Mouse (Mus musculus) cerebellum, postnatal 4 days (tissue): ENCODE measurements around the gene Was.
A peak's percentile ranks its signal among the peaks of the same experiment; 100 is the strongest.
"Not testable (repeated sequence)": the region's sequence is repeated elsewhere in the genome, so short reads cannot be mapped to it uniquely, and the experiment has no call there.

ENCODE experiments used
- DNase-seq, 2 experiments: peaks; one replicate each; pipeline ENCODE4 v3.0.0; 2022; ENCODE audit warnings: low spot score in 2 of 2, mixed read lengths in 1 of 2

The Was gene

DNA sequence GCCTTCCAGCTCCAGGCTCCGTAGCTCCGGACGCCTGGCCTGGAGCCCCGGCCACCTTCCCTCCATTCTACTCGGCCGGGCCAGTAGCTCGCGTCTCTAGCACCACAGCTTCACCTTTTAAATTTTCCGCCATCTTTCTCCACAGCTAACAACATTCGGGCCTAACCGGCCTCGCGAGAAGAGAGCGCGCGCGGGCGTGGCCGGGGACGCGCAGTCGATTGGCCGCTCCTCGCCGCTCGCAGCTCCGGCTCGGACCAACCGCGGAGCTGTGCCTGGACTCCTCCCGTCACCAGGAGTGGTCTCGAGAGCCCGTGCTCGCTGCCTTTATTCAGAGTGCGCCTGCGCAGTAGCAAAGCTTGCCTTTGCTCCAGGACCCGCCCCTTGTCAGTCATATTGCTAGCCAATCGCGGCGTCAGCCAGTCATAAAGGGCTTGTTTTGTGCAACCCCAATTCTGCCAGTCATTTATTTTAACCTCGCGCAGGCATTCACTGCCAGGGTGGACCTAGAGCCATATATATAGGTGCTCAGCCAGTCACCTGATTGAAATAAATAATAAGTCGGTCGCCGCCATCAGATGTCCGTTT, 15.8 kb downstream of the Was start, which contains the start of gene Suv39h1:
Gene Suv39h1, minus strand, starts transcription at position 331 of the 585 bp plus-strand sequence.
- peak; percentile 65 to 86 for DNase-seq

- DNase-seq, result peak in 1 of 2 experiments; percentile 32
Observed at GRCm38 (mm10) chrX:8073881-8074429, 16.3 kb downstream of the Was start.

DNA sequence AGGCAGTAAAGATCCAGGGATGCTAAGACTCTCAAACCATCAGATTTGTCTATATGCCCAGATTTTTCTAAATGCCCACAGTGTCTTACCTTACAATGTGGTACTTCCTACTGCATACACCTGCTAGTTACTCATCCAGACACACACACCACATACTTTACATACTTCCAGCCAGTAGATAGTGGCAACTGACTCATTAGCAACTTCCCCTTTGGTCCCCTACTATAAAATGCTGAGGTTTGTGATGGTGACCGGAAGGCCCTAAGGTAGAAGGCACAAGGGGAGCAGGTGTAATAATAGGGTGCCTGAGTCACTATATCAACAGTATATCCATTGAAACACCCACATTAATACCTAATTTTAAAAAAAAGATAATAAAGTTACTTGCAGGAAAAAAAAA, 21.1 kb downstream of the Was start:
- no peak for DNase-seq

GRCm38 (mm10) chrX:8051044-8051781, 39.1 kb downstream of the Was start:
- DNase-seq, result not testable (repeated sequence)

GRCm38 (mm10) chrX:8033009-8033408, 57.3 kb downstream of the Was start:
- no peak for DNase-seq
